Mouse (Mus musculus) heart, postnatal 0 days (tissue): Measurements from ENCODE around the gene Sipa1l3.

Source experiments
- CTCF ChIP-seq: IDR thresholded peaks from 2 replicates; pipeline ENCODE4 v1.5.1; 2016; ENCODE audit warnings: antibody characterized with exemption, control low read depth, low read depth
- EP300 ChIP-seq: IDR thresholded peaks from 2 replicates; pipeline ENCODE4 v1.6.1; 2016; ENCODE audit warnings: antibody characterized with exemption, low read depth

DNA sequence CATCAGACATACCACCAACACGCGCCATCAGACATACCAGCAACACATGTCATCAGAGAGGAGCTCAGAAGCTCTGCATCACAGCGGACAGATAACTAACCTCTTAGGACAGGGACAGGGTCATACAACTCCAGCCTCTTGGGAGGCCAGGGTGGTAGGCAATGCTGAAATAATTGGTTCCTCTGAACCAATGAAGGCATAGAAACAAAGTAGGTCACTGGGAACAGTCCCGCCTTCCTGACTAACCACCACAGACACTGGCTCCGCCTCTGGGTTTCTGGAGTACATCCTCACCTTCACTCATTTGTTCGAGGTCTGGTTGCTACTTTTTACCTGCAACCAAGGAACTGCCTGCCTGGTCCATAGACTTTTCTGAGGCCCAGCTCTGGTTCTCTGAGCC lies 66.1 kb downstream of the Sipa1l3 start:
- no peak for TF ChIP-seq CTCF
- no peak for TF ChIP-seq EP300
